Mouse (Mus musculus) right cerebral cortex, adult 2 months (tissue): ENCODE measurements at regions not wholly inside any gene's neighbourhood (a gene's known extent, or its start where the extent isn't known, plus 50 kb on each side); places are given as distances from the start of the nearest gene placed in this dataset.

ENCODE experiments used
- DNase-seq, 2 experiments: peaks; one replicate each; pipeline ENCODE4 v3.0.0; 2021 to 2022; ENCODE audit warnings: low spot score in 2 of 2

- DNase-seq, result no peak
Observed at GRCm38 (mm10) chr7:66491501-66491900, 64.2 kb upstream of the Aldh1a3 start.

GRCm38 (mm10) chr7:66490073-66490472 lies 62.8 kb upstream of the Aldh1a3 start:
- no peak for DNase-seq

GRCm38 (mm10) chr7:66487751-66488150 lies 60.4 kb upstream of the Aldh1a3 start:
- DNase-seq, result no peak

GRCm38 (mm10) chr7:66480446-66480845 lies 53.1 kb upstream of the Aldh1a3 start:
- DNase-seq, result no peak

GRCm38 (mm10) chr7:66479321-66479720 lies 52.0 kb upstream of the Aldh1a3 start:
- DNase-seq, result no peak

- DNase-seq, result no peak
Observed at GRCm38 (mm10) chr7:66478106-66478505, 50.8 kb upstream of the Aldh1a3 start.

GRCm38 (mm10) chr7:66477475-66477874 lies 50.2 kb upstream of the Aldh1a3 start:
- peak; percentile 32 for DNase-seq
